Mouse (Mus musculus) cortical plate, adult 2 months (tissue): Measurements from ENCODE around the gene B4galt1.

ENCODE experiments used
- CTCF ChIP-seq: fragments of 200-500 bp; IDR thresholded peaks from 2 replicates; pipeline ENCODE4 v1.5.1; 2011; ENCODE audit warnings: mild to moderate bottlenecking, control low read depth, low read length; ENCODE audit not compliant: insufficient read depth; ENCODE audit errors: extremely low read depth
- POLR2A ChIP-seq: fragments of 200-500 bp; IDR thresholded peaks from 2 replicates; pipeline ENCODE4 v1.6.1; 2011; ENCODE audit warnings: mild to moderate bottlenecking, low read length, control low read depth; ENCODE audit not compliant: insufficient read depth; ENCODE audit errors: extremely low read depth

DNA sequence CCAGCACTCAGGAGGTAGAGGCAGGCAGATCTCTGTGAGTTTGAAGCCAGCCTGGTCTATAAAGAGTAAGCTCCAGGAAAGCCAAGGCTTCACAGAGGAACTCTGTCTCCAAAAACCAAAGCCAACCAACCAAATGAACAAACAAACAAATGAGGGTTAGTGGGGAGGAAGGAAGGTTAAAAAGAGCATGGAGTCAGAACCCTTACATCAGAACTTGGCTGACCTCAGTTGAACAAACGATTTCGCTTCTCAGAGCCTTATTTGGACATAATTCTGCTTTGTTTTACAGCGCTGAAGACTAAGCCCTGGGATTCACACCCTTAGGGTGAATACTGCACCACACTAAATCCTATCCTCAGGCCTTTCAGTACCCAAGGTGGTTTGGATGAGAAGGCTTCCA is 18.3 kb upstream of the B4galt1 start:
- TF ChIP-seq CTCF (no peak), POLR2A (no peak)
